Mouse (Mus musculus): ENCODE results near the gene Fam241a.

Gene Fam241a

DNA sequence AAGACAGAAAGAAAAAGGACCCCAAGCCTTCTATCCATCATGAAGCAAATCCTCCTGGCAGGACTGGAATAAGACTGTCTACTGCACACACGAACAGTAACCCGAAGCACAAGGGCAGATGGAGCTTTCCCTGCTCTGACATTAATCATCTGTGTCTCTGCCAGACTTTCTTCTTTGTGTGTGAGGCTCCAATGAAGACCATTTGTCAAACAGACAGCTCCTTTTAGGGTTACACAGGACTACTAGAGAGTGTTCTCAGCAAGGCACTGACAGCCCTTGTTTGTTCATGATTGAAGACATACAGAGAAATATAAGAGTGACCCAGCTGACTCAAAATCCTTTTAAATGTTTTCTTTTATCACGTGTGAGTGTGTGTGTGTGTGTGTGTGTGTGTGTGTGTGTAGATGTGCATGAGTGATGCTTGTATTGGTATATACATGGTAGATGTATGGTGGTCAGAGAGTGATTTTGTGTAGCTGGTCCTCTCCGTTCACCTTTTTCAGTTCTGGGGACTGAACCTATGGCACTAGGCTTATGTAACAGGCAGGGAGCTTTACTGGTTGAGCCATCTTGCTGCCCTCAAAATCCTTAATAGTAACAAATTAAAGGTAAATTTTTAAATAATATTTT lies 21.8 kb downstream of the Fam241a start:
- DNase-seq: no peak

DNA sequence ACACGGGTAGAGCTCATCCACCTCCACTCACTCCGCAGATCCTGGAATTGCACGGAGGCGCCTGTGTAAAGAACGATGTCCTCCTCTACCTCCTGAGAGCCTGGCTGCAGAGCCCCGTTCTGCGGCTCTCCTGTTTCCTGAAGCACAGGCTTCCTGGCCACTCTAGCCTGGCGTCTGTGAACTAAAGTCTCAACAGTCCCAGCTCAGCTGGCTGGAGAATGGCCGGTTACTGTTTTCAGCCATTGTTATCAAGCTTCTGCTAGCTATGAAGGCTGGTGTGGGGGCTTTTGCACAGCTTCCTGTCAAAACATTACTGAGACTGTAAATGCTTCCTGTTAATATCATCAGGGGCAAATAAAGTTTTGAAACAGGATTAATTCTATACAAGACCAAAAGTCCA lies 24.5 kb downstream of the Fam241a start:
- no peak for DNase-seq

DNA sequence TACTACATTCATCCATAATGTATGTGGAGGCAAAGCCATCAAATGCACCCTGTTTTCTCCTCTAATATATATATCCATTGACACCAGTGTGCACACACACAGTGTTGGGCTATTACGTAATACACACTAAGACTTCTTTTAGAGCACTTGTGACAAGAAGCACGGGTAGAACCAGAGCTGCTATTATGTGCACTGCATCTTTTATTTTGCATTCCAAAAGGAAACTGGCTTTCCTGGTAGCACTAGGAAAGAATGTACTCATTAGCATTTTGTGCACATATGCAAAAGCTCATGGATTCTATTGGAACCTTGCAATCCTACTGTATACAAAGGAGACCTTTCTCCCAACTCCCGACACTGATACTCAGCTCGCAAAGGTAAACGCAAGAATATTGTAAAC lies 27.2 kb downstream of the Fam241a start:
- DNase-seq: no peak

DNA sequence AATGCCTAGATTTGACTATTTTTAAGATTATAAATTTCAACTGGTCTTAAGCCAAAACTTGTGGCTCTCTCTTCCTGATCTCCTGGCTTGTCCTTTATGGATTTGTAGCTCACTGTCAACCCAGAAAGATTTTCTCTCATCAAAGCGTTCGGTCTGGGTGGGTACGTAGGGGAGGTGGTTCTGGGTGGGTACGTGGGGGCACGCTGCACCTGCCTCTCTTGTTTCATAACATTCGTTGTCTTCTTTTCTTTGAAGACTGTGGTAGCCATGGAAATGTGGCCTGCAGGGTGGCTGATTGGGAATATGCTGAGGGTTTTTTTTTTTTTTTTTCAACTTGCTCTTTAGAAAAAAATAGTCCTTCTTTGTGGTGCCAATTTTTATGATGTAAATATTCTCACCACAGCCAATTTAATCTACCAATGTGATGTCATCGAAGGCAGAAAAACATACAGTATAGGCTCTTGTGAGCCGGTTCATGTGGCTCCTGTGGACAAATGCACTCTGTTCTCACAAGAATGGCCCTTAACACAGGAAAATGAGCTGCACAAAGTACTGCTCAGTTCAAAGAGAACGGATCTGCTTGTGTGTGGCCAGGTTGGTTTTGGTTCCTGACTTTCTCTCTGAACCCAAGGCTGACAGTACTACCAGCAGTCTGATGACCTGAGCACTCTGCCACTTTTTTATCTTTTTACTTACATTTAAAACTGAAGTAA lies 27.9 kb downstream of the Fam241a start:
- no peak for DNase-seq

DNA sequence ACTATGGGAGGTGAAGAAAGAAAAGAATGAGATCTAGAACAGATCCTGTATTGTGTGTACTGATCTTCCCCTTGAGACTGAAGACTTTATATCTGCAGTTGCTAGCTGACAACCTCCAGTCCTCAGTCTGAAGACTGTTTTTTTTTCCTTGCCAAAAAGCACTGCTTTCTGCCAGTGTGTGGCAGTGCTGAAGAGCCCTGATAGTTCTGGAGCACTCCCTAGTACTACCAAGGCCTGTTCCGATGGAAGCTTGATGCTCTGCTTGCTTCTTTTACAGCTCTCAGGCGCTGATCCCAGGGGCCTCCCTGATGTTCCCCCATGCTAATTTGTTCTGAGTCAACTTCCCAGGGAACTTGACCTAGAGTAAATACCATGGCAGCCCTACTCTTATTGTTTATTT lies 31.9 kb downstream of the Fam241a start:
- DNase-seq: no peak

DNA sequence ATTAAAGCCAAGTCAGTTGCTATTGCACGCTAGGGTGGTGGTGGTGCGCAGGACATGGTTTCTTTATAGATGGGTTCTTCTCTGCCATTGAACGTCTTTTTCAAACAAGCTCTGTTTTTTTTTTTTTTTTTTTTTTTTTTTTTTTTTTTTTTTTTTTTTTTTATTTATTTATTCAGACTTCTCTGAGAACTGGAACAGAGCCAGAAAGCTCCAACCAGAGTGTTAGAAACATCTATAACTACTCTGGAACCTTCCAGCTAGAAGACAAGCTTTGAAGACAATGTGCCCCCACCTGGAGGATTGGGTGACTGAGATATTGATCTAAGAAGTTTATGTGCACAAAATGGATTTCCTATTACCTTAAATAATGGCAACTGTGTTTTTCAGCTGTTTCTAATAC lies 32.6 kb downstream of the Fam241a start:
- no peak for DNase-seq

DNA sequence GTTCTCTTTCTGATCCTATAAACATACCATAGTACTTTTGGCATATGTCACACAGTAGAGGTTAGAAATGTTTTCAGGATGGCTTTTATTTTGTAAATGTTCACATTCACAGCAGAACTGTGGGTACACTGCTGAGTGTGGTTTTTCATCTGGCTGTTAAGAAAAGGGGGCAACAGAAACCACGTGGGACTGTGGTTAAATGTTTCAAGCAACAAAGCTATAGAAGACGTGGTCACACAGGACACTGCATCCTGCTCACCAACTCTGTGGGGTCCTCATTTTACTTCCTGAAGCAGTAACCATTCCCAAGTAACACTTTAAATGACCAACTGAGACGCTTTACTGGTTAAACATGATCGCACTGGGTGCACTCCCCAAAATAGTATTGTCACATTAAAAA lies 33.6 kb downstream of the Fam241a start:
- no peak for DNase-seq

DNA sequence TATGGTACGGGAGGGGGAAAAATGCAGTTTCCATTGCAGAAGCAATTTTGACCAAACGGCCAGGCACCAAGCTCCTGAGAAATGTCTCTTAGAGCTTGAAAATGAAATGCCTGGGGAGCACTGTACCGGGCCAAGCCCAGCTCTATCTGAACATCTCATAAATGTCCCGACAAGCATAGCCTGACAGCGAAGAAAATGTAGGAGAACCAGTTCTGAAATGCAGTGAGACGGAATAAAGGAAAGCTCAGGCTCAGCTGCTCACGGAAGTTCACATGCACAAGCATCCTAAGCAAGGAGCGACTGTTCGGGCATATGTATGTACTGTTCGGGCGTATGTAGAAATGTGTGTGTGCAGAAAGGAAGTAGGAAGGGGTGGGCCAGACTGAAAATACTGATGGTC lies 34.8 kb downstream of the Fam241a start:
- DNase-seq: no peak

DNA sequence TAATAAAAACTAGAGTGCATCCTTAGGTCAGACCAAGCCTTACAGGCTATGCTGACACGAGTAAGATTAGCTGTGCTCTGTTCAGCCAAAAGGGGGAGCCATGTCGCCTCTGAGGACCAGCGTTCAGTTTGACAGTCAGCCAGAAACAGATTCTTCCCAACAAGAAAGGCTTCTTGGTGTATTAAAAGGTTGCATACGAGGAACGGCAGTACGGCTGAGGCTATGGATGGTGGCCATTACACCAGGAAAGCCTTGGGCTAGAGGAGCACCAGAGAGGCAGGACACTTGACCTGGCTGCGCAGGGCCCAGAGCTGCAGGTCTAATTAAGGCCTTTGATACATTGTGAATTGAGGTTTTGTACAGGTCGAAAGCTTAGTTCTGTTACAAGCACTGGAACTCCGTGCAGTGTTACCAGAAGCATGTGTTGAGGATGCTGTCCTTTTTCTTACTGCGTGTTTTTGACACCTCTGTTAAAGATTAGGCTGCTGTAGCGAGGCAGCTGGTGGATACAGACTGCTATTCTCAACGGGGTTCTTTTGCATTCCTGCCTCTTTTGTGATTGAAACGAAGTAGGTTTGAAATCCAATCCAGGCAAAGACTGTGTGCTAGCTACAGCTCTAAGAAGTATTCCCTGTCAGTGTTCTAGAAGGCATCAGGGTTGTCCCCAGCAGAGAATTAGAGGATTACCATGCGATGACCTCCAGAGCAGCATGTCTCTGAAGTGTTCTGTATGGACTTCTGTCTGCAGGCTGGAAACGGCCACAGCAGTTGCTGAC lies 42.5 kb downstream of the Fam241a start:
- DNase-seq: peak; percentile 39

DNA sequence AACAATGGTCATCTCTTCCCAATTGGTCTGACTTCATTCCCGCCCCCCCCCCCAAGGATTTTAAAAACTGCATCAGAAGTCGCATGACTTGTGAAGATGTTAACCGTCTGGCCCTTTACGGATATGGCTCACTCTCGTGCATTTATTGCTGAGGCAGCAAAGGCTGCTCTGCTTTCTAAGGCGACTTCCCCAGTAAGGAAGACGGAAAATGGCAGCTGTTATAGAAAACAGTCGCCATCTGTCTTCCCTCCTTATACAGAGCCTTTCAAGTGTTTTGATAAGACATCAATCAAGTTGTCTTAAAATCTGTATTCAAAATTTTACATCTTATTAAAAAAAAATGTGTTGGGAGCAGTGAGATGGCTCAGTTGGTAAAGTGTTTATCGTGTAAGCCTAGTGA lies 43.4 kb downstream of the Fam241a start:
- peak; percentile 55 for DNase-seq

DNA sequence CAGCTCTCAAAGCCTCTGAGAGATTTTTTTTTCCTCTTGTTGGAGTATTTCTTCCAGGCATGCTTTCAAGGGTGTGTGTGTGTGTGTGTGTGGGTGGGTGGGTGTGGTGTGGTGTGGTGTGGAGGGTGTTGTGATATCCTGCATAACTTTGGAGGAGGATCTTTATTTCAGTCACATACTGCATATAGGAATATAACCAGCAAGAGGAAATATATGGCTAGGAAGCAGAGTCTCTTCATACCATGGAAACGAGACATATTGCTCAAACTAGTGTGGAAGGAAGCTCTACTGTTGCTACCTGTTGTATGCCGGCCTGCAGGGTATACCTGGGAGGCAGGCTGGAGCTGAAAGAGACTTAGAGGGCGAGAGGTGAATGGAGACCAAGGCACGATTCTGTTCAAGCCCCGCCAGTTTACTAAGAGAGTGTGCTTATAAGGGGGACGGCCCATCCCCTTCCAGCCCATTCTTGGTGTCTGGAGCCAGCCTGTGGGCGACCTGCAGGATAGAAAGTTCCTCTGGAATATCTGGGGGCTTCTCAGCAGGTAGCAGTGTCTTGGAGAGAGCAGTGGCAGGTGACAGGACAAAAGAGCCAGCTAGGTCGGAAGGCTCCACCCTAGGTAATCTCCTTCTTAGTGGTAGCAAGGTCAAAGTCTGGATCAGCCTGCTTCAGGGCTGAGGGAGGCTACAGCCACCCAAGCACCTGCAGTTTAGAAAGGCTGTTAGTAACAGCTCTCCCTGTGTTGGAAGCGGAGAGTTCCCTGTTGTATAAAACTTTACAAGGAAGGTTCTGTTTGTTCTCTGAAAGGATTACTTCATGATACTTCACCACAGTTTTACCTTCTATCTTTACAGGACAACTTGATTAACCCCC lies 45.1 kb downstream of the Fam241a start:
- no peak for DNase-seq

DNA sequence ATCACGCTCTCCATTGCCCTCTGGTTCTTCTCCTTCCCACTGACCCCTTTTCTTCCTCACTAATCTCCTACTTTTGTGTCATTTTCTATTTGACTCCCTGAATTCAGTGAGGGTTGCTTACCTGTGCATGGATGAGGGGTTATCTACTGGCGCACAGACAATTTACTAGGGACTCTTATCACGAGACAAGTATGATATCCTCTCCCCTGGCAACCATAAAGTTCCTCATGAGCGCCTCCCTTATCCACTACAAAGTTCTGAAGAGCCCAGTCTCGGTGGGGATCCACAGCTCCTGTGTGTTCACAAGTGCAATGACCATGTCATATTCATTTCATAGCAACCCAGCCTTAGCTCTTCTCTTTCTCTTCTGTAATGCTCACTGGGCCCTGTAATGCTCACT lies 46.2 kb downstream of the Fam241a start:
- no peak for DNase-seq

DNA sequence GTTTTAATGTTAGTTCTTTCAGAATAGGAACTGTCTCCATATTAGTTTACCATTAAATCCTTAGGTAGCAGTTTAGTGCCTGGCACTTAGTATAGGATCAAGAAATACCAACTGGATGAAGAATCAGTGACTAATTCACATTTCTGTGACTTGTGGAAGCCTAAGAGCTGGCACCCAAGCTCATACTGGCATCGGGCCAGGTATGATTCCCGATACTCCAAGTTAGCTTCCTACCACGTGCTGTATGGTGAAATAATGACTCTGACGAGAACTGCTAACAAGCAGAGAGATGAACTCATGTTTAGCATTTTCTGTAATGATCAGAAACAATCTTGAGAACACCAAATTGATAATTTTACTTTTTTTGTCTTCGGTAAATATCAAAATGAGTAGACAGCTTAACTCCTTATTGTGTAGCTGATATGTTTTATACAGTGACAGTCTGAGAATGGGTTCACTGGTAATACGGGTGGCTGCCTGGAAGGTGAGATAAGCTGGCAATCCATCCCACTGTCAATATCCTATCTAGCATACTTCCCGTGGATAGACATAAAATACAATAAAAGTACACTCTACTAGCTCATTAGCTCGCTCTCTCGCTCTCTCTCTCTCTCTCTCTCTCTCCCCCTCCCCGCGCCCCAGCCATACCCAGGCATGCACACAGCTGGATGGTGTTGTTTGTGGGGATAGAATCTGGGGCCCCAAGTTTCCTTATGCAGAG lies 47.9 kb downstream of the Fam241a start:
- DNase-seq: no peak

DNA sequence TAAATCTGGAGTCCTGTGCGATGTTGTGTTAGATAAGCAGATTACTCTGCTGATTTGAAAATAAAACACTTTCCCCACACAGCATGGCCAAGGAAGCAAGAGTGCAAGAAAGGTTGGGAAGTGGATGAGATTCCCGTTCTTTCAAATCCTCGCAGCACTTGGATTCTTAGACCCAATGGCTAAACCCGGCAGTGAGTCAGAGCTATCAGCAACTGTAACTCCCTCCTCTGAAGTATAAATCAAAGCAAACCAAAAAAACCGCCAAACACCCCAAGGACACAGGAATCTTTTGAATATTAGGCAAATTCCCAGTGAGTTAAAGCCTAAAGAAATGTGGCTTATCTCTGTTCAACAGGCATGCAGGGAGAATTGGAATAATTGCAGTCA lies 52.2 kb downstream of the Fam241a start:
- no peak for DNase-seq

DNA sequence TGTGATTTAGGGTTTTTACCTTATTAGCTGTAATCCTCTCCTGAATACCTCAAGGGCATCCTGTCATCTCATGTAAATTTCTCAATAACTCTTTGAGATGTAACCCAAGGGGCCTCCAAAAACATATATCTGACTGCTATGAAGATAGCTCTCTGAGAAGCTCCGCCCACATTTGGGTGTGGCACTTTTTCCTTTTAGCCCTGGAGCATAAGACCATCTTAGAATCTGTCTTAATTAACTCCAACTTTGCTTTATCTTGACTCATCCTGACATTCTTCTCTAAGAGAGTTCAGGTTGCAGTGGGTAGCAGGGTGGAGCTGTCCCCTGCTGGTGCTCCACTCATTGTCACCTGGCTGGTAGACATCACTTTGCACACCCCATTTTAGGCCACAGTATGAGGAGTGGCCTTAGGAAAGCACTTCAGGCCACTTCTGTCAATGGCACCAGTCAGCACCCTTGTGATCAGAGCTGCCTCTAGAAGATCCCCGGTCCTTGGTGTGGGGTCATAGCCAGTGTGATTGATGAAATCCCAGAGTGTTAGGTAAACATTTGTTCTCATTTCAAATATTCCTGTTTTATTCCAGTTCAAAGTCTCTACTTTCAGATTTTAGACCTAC lies 52.7 kb downstream of the Fam241a start:
- DNase-seq: no peak

DNA sequence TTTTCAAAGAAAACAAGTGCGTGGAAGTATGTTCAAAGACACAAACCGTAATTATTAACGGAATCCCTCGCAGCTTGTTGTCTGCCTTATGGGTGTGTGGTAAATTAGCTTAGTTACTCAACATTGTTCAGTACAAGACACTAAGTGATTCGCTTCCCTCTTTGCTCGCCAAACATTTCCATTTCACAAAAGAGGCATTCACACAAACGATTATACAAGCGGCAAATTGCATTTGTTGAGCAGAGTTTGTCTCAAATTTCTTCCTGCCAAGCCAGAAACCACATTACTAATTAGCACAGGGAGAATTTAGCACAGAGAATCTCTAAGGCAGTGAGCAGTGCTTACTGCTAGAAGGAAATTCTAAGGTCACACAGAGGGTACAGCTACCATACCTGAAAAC lies 54.2 kb downstream of the Fam241a start:
- no peak for DNase-seq

DNA sequence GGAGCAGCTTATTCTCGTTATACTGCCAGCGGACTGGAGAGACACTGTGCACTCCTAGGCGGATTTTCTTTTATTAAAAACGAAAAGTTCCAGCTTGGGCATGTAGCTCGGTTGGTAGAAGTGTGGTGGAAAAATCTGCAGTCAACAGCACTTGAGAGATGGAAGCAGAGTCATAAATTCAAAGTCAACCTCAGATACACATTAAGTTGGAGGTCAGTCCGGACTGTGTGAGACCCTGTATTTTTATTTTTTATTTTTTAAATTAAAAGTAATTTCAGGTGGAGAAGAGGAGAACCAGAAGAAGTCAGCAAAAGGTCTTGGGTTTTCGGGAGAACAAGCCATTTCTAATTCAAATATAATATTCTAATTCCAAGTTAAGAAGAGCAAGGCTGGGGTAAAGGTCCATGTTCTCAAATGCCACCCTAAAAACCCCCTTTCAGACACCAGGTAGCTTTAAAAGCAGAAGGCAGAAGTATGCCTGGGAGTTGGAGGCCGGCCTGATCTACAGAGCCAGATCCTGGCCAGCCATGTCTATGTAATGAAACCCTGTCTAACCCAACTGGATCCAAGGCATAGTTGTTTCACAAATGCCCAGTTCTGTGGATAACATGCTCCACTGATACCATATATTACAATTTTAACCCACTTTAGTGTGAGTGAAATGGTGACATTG lies 58.0 kb downstream of the Fam241a start:
- no peak for DNase-seq

DNA sequence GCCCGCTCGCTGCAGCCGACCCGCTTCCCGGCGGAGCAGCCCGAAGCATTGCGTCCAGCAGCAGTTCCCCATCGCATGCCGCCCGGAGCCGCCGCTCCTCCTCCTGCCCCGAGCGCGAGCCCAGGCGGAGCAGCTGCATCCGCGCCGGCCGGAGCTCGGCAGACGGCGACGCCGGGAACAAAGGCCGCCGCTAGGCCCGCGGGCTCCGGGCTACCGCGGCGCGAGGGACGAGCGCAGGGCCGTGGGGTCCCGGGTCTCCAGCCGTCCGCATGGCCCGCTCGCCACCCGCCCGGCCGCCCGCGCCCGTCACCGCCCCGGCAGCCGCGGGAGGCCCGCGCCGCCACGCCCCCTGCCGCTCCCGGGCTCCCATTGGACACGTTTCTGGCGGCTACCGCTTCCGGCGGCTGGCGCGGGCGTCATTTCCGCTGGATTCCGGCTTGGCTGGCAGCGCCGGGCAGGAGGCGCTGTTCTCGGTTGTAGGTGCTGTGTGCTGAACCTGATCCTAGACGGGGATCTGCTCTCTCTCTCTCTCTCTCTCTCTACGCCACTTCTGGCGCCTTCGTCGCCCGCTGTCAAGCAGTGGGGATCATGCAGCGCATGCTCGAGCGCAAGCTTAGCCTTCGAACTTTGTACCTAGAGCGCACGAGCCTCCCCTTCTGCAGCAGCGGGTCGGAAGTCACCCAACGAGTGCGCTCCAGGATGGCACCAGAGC lies 58.8 kb downstream of the Fam241a start, which contains the start of gene Ap1ar:
Ap1ar (minus strand) TSS at position 370 of the 712 bp plus-strand sequence.
- DNase-seq: peak; percentile 96

DNA sequence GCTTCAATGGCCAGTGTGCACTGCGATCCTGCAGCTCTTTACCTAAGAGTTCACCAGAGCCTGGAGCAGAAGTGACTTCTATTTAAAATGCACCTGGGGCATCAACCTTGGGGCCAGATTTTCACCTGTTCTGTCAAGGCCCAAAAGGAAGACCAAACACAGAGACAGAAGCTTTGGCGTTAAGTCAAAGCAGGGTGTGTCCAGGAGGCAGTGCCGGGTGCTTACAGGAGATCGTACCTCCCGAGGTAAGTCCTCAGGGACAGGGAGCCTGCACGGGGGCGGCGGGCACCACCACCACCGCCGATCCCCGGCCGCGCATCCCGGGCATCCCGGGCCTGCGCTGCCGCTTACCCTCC lies 59.3 kb downstream of the Fam241a start:
- DNase-seq: no peak

DNA sequence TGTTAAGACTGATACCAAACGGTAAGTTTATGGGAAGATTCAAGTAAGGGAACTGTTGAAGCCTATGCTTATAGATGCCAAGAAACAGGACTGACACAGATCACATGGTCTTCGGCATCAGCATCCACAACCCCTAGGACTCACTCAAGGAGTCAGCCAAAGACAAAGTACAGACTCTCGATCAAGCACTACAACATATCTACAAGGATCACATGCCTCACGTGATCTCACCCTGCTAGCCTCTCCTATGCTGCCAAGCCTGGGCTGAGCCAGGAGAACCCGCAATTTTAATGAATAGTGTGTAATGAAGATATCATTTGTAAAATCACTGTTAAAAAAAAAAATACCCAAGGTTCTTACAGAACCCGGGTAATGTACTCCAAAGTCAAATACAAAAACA lies 60.5 kb downstream of the Fam241a start:
- DNase-seq: no peak

DNA sequence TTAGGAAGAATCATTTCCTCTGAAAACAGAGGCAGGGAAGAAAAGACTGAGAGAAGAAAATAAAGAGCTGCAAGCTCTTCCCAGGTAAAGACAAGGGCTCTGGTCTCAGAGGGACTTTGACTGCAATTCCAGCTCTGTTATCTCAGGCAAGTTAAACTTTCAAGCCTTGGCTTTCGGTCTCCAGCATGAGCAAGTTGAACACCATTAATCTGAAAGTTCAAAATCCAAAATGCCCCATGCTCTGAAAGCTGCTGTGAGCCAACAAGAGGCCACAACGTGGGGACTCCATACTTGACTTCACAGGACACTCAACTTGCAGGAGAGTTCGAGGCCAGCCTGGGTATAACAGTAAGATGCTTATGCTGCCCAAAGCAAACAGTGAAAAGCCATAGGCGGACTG lies 62.1 kb downstream of the Fam241a start:
- DNase-seq: no peak

Data from layer of hippocampus, adult 9-11 months (tissue).